Comparison of ENCODE assay signal across 22 mouse cellular contexts in genomic region chr1:98129111-98129510, GRCm38 (mm10). TPM values are rescaled to one million over a fixed set of nuclear protein-coding genes. Genes with fewer than 3 reads are reported as not detected.
DNase-seq lines count a peak whose midpoint lies in the region; ATAC-seq lines count a peak whose summit lies in the region.
"Had no signal": no experiment of that assay in that cellular context is flagged by ENCODE, and none has a peak within 500 bp of the region (broad histone marks: within the 10 kb centered on the region; RNA-seq: fewer than 3 reads in every experiment).

No protein-coding gene starts in this region.

- H3K36me3 ChIP-seq in kidney, embryonic 16.5 days (ENCODE audit: insufficient read depth, low read length): no peaks in the 10 kb centered on the region
- no peaks in the 10 kb centered on the region for H3K36me3 ChIP-seq in intestine, embryonic 15.5 days
- H3K36me3 ChIP-seq: embryonic facial prominence, embryonic 15.5 days; forebrain, embryonic 10.5 days; heart, embryonic 10.5 days; hindbrain, embryonic 12.5 days had no signal

- no peak overlapping the region for H3K4me2 ChIP-seq in kidney, embryonic 16.5 days (replicated peaks; ENCODE audit: low read depth, low read length)
- no peak overlapping the region for H3K4me2 ChIP-seq in intestine, embryonic 15.5 days (replicated peaks)
- H3K4me2 ChIP-seq: embryonic facial prominence, embryonic 15.5 days; hindbrain, embryonic 12.5 days had no signal

- DNase-seq in kidney, adult 11 months: peak; percentile 68
- DNase-seq in kidney, adult 8-10 months: peak; percentile 74 to 79
- peak; percentile 62 to 73 for DNase-seq in kidney, postnatal 25 days
- DNase-seq in spleen, adult 18-20 months: no peak
- DNase-seq in T-cell, adult 2 months (ENCODE audit: low spot score): no peak
- DNase-seq in ovary, postnatal 36 days (ENCODE audit: low spot score): no peak
- DNase-seq: adrenal gland, postnatal 25 days; cerebellum, adult 2 months; cerebellum, postnatal 10 days; embryo, embryonic 11 days; gastrocnemius, adult 2 months; gastrocnemius, postnatal 25 days; heart, postnatal 10 days; heart, postnatal 4 days had no signal

- no peaks in the 10 kb centered on the region for H3K27me3 ChIP-seq in kidney, embryonic 16.5 days (ENCODE audit: insufficient read depth, low read length)
- no peaks in the 10 kb centered on the region for H3K27me3 ChIP-seq in intestine, embryonic 15.5 days (replicated peaks)
- H3K27me3 ChIP-seq: embryonic facial prominence, embryonic 15.5 days; hindbrain, embryonic 12.5 days had no signal

- H3K27ac ChIP-seq in kidney, embryonic 16.5 days (ENCODE audit: low read length): no peak overlapping the region
- H3K27ac ChIP-seq in intestine, embryonic 15.5 days: no peak overlapping the region
- H3K27ac ChIP-seq: embryonic facial prominence, embryonic 15.5 days; forebrain, embryonic 10.5 days; gastrocnemius, adult 2 months; heart, embryonic 10.5 days; hindbrain, embryonic 12.5 days had no signal

- no peaks in the 10 kb centered on the region for H3K9me3 ChIP-seq in kidney, embryonic 16.5 days (ENCODE audit: low read length)
- H3K9me3 ChIP-seq in intestine, embryonic 15.5 days: no peaks in the 10 kb centered on the region
- H3K9me3 ChIP-seq: embryonic facial prominence, embryonic 15.5 days; forebrain, embryonic 10.5 days; heart, embryonic 10.5 days; hindbrain, embryonic 12.5 days had no signal

- H3K9ac ChIP-seq in kidney, embryonic 16.5 days (replicated peaks; ENCODE audit: low read length): no peak overlapping the region
- H3K9ac ChIP-seq in intestine, embryonic 15.5 days: no peak overlapping the region
- H3K9ac ChIP-seq: embryonic facial prominence, embryonic 15.5 days; hindbrain, embryonic 12.5 days had no signal

- ATAC-seq in kidney, embryonic 16.5 days (ENCODE audit: low FRiP score, low TSS enrichment): no peak
- peak; percentile 35; the same call in 1 of the 2 replicates for ATAC-seq in intestine, embryonic 15.5 days
- ATAC-seq: forebrain, embryonic 14.5 days had no signal

- WGBS in kidney, embryonic 16.5 days: 71% methylated on average over 1 of the region's 1 CpGs
- 88% methylated on average over 1 of the region's 1 CpGs for WGBS in intestine, embryonic 15.5 days

- no peak overlapping the region for H3K4me3 ChIP-seq in kidney, embryonic 16.5 days (ENCODE audit: low read length)
- H3K4me3 ChIP-seq in intestine, embryonic 15.5 days (replicated peaks): no peak overlapping the region
- H3K4me3 ChIP-seq: embryonic facial prominence, embryonic 15.5 days; erythroblast, embryonic 14.5 days; forebrain, embryonic 10.5 days; gastrocnemius, adult 2 months; heart, embryonic 10.5 days; hindbrain, embryonic 12.5 days had no signal

- H3K4me1 ChIP-seq in kidney, embryonic 16.5 days (ENCODE audit: insufficient read depth, low read length): no peaks in the 10 kb centered on the region
- H3K4me1 ChIP-seq in intestine, embryonic 15.5 days (replicated peaks): no peaks in the 10 kb centered on the region
- H3K4me1 ChIP-seq: embryonic facial prominence, embryonic 15.5 days; heart, embryonic 10.5 days; hindbrain, embryonic 12.5 days had no signal

RNA-seq across cellular contexts. Expression of gene Pam, which starts 33.7 kb away (rescaled TPM):
- 23.7 and 27.1 TPM in 2 replicates for polyA plus RNA-seq in kidney, embryonic 16.5 days (2015; fragmentation: Nextera tagmentation; extraction: Ambion mirVana)
- 52.4 and 60.8 TPM in 2 replicates for polyA plus RNA-seq in intestine, embryonic 15.5 days (2015; fragmentation: Nextera tagmentation; extraction: Ambion mirVana)

Comparison
In these comparisons a context has a peak if more than half of its experiments do, and no peak if none do; other contexts are left out.
1. DNase-seq: peak in kidney, adult 11 months (single experiment), kidney, adult 8-10 months (2 of 2) and kidney, postnatal 25 days (2 of 2); none in spleen, adult 18-20 months (0 of 2), T-cell, adult 2 months (single experiment) and ovary, postnatal 36 days (single experiment).